Mouse (Mus musculus) testis, postnatal 14 days (tissue): ENCODE data around the gene Plekhb2.

ENCODE experiments used
- DNase-seq: peaks from one replicate; pipeline ENCODE4 v3.0.0; 2021; ENCODE audit warnings: low spot score

The Plekhb2 gene

GRCm38 (mm10) chr1:34834904-34835303 lies 14.9 kb upstream of the Plekhb2 start:
- DNase-seq: no peak

- no peak for DNase-seq
These were observed 11.7 kb upstream of the Plekhb2 start for GRCm38 (mm10) chr1:34837951-34838689.

- no peak for DNase-seq
These were observed 10.5 kb upstream of the Plekhb2 start for GRCm38 (mm10) chr1:34839241-34839640.

- DNase-seq: no peak
These were observed 7.9 kb upstream of the Plekhb2 start for GRCm38 (mm10) chr1:34841709-34842388.

- peak; percentile 53 for DNase-seq
These were observed 7.4 kb upstream of the Plekhb2 start for GRCm38 (mm10) chr1:34842389-34842861.

- DNase-seq: peak; percentile 88
These were observed 6.7 kb upstream of the Plekhb2 start, which contains the start of gene Fam168b for GRCm38 (mm10) chr1:34842887-34843618. TSS of gene Fam168b (minus strand) at chr1:34843065.

GRCm38 (mm10) chr1:34847070-34847469 lies 2.7 kb upstream of the Plekhb2 start:
- no peak for DNase-seq

- no peak for DNase-seq
These were observed 764 bp downstream of the Plekhb2 start for GRCm38 (mm10) chr1:34850343-34851136.

- no peak for DNase-seq
These were observed 1.8 kb downstream of the Plekhb2 start for GRCm38 (mm10) chr1:34851562-34851961.

- DNase-seq: no peak
These were observed 2.5 kb downstream of the Plekhb2 start for GRCm38 (mm10) chr1:34852116-34852878.

GRCm38 (mm10) chr1:34853786-34854185 lies 4.0 kb downstream of the Plekhb2 start:
- no peak for DNase-seq

GRCm38 (mm10) chr1:34855056-34855739 lies 5.4 kb downstream of the Plekhb2 start:
- DNase-seq: no peak

- DNase-seq: no peak
These were observed 8.9 kb downstream of the Plekhb2 start for GRCm38 (mm10) chr1:34858671-34859070.

GRCm38 (mm10) chr1:34859761-34860160 lies 10.0 kb downstream of the Plekhb2 start:
- no peak for DNase-seq

GRCm38 (mm10) chr1:34860205-34860604 lies 10.4 kb downstream of the Plekhb2 start:
- DNase-seq: no peak

GRCm38 (mm10) chr1:34862877-34863276 lies 13.1 kb downstream of the Plekhb2 start:
- DNase-seq: no peak

GRCm38 (mm10) chr1:34863323-34863722 lies 13.5 kb downstream of the Plekhb2 start:
- DNase-seq: no peak

- no peak for DNase-seq
These were observed 14.5 kb downstream of the Plekhb2 start for GRCm38 (mm10) chr1:34864243-34864642.

- no peak for DNase-seq
These were observed 16.1 kb downstream of the Plekhb2 start for GRCm38 (mm10) chr1:34865866-34866265.

GRCm38 (mm10) chr1:34866815-34867573 lies 17.2 kb downstream of the Plekhb2 start:
- DNase-seq: peak; percentile 79
